Mouse (Mus musculus) spleen, adult 2 months (tissue): ENCODE data around the gene Nfkbib.

ENCODE experiments used
- CTCF ChIP-seq: fragments of 200-500 bp; IDR thresholded peaks from 2 replicates; pipeline ENCODE4 v1.5.1; 2011; ENCODE audit warnings: mild to moderate bottlenecking, inconsistent platforms; ENCODE audit not compliant: insufficient read depth, insufficient read length, insufficient replicate concordance; ENCODE audit errors: extremely low read depth
- POLR2A ChIP-seq: fragments of 200-500 bp; IDR thresholded peaks from 2 replicates; pipeline ENCODE4 v1.6.1; 2011; ENCODE audit warnings: low read depth, low read length, inconsistent platforms

- no peak for TF ChIP-seq CTCF
- no peak for TF ChIP-seq POLR2A
Measured at GRCm38 (mm10) chr7:28811228-28811627, 43.9 kb upstream of the Nfkbib start.
